Mouse (Mus musculus) E14TG2a.4 (cell line): ENCODE data around the gene Ddx27.

Source experiments
- H3K27me3 ChIP-seq: 2 replicates; pipeline ENCODE4 v1.6.1; 2014; ENCODE audit warnings: low read length, control low read depth; ENCODE audit not compliant: insufficient read depth
- H3K36me3 ChIP-seq: 2 replicates; pipeline ENCODE4 v1.6.1; 2014; ENCODE audit warnings: low read length, control low read depth; ENCODE audit not compliant: insufficient read depth
- H3K4me1 ChIP-seq: replicated peaks from 2 replicates; pipeline ENCODE4 v1.6.1; 2014; ENCODE audit warnings: low read depth, low read length, control low read depth
- H3K4me3 ChIP-seq: replicated peaks from 2 replicates; pipeline ENCODE4 v1.5.1; 2014; ENCODE audit warnings: mild to moderate bottlenecking, low read length
- H3K9me3 ChIP-seq: 2 replicates; pipeline ENCODE4 v1.6.1; 2014; ENCODE audit warnings: low read length, control low read depth
- CTCF ChIP-seq: conservative IDR thresholded peaks from 2 replicates; pipeline ENCODE4 v1.5.1; 2014; ENCODE audit warnings: low read length
- NANOG ChIP-seq: IDR thresholded peaks from 2 replicates; pipeline ENCODE4 v1.6.1; 2014; ENCODE audit warnings: borderline replicate concordance, low read length, mixed read lengths
- POU5F1 ChIP-seq: IDR thresholded peaks from 2 replicates; pipeline ENCODE4 v1.6.1; 2014; ENCODE audit warnings: low read length, borderline replicate concordance

The Ddx27 gene

DNA sequence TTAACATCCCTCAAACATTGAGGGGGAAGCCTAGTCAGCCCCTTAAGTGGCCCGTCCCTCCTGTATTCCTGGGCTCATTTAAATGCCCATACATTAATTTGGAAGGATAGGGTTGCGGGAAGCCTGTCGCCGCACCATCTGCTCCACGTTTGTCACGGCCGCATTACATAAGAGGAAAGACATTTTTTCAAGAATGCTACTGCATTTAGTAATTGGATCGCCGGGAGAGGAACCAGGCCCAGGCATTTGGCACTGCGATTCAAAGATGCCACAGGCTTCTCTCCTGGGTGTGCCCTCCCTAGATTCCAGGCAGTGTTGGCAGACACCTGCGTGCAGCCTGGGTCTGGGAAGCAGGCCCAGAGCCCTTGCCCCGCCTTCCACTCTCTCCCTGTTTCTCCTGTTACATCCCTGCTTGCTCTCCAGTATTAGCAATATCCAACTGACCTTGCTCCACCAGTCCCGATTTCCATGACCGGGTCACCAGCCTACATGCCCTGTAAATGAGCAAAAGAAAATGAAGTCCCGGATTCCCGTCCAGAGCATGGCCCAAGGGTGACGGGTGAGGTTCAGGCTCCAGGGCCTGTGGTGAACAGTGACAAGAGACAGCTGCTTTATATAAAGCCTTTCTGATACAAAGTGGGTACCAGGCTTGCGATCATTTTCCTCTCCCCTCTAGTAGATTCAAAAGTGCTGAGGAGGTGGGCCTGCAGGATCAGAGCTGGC is 64.7 kb downstream of the Ddx27 start:
- H3K27me3 ChIP-seq: no peaks in the 10 kb centered on the region
- H3K4me1 ChIP-seq: peaks cover 58% of the 10 kb centered on the region
- no peaks in the 10 kb centered on the region for H3K36me3 ChIP-seq
- H3K9me3 ChIP-seq: peaks cover 3% of the 10 kb centered on the region; the same call in 1 of the 2 replicates
- TF ChIP-seq POU5F1: no peak
- no peak for TF ChIP-seq CTCF
- TF ChIP-seq NANOG: no peak
- H3K4me3 ChIP-seq: peak overlapping the region; percentile 41; the same call in 1 of the 2 replicates

DNA sequence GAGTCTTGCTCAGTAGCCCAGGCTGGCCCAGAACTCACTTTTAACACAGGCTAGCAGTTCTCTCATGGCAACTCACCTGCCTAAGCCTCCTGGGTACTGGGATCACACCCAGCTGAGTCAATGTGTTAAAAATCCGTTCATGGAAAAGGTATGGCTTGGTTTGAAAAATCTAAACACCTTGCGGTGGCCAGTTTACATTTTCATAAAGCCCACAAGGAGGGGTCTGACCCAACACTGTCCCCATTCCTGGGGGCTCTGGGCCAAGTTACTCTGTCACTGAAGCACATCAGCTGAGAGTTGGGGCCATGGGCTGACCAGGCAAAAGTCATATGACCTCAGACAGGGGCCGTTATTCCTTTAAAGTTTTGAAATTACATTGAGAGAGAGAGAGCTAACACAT is 65.4 kb downstream of the Ddx27 start:
- no peak for TF ChIP-seq POU5F1
- no peak for TF ChIP-seq NANOG
- TF ChIP-seq CTCF: no peak
- no peak overlapping the region for H3K4me3 ChIP-seq
- no peaks in the 10 kb centered on the region for H3K27me3 ChIP-seq
- peaks cover 3% of the 10 kb centered on the region; the same call in 1 of the 2 replicates for H3K9me3 ChIP-seq
- peaks cover 56% of the 10 kb centered on the region for H3K4me1 ChIP-seq
- H3K36me3 ChIP-seq: no peaks in the 10 kb centered on the region

- Histone ChIP-seq H3K9me3 (peaks cover 3% of the 10 kb centered on the region; the same call in 1 of the 2 replicates), H3K4me1 (peaks cover 54% of the 10 kb centered on the region), H3K36me3 (no peaks in the 10 kb centered on the region), H3K27me3 (no peaks in the 10 kb centered on the region), H3K4me3 (no peak overlapping the region)
- TF ChIP-seq CTCF (no peak), POU5F1 (no peak), NANOG (no peak)
These were observed 66.1 kb downstream of the Ddx27 start for GRCm38 (mm10) chr2:167081135-167081534.

- TF ChIP-seq CTCF (no peak), POU5F1 (no peak), NANOG (no peak)
- Histone ChIP-seq H3K4me3 (no peak overlapping the region), H3K36me3 (no peaks in the 10 kb centered on the region), H3K9me3 (no peaks in the 10 kb centered on the region), H3K27me3 (no peaks in the 10 kb centered on the region), H3K4me1 (peaks cover 53% of the 10 kb centered on the region)
These were observed 66.6 kb downstream of the Ddx27 start for GRCm38 (mm10) chr2:167081639-167082038.
